Mouse (Mus musculus) forebrain, embryonic 13.5 days (tissue): ENCODE measurements at regions not wholly inside any gene's neighbourhood (a gene's known extent, or its start where the extent isn't known, plus 50 kb on each side); places are given as distances from the start of the nearest gene placed in this dataset.

Experiments
- ATAC-seq: fragments of 200-750 bp; cut with Nextera tagmentation; 2 replicates; pipeline ENCODE4 v1.8.0; 2017
- H3K27ac ChIP-seq: fragments of 300-500 bp; sonication (generic); 2 replicates; pipeline ENCODE4 v1.5.1; 2015; ENCODE audit warnings: inconsistent platforms, mild to moderate bottlenecking, moderate library complexity
- H3K27me3 ChIP-seq: fragments of 300-500 bp; sonication (generic); 2 replicates; pipeline ENCODE4 v1.6.1; 2015; ENCODE audit warnings: mild to moderate bottlenecking, inconsistent platforms
- H3K36me3 ChIP-seq: fragments of 300-500 bp; sonication (generic); 2 replicates; pipeline ENCODE4 v1.6.1; 2015; ENCODE audit warnings: mild to moderate bottlenecking, inconsistent platforms; ENCODE audit not compliant: poor library complexity, severe bottlenecking
- H3K4me1 ChIP-seq: fragments of 300-500 bp; sonication (generic); 2 replicates; pipeline ENCODE4 v1.6.1; 2015; ENCODE audit warnings: inconsistent platforms
- H3K4me2 ChIP-seq: fragments of 300-500 bp; sonication (generic); 2 replicates; pipeline ENCODE4 v1.6.1; 2015; ENCODE audit warnings: inconsistent platforms, mild to moderate bottlenecking, moderate library complexity
- H3K4me3 ChIP-seq: fragments of 300-500 bp; sonication (generic); 2 replicates; pipeline ENCODE4 v1.5.1; 2015; ENCODE audit warnings: mild to moderate bottlenecking, inconsistent platforms
- H3K9ac ChIP-seq: fragments of 300-500 bp; sonication (generic); 2 replicates; pipeline ENCODE4 v1.6.1; 2015; ENCODE audit warnings: mild to moderate bottlenecking, inconsistent platforms
- H3K9me3 ChIP-seq: fragments of 300-500 bp; sonication (generic); replicated peaks from 2 replicates; pipeline ENCODE4 v1.6.1; 2016; ENCODE audit warnings: inconsistent platforms
- WGBS: fragments of 180-500 bp; shearing (Covaris S2); methylation state at CpG from one replicate; pipeline ENCODE4 v1.1.7; 2015; 5-methylcytosine and 5-hydroxymethylcytosine counted together

DNA sequence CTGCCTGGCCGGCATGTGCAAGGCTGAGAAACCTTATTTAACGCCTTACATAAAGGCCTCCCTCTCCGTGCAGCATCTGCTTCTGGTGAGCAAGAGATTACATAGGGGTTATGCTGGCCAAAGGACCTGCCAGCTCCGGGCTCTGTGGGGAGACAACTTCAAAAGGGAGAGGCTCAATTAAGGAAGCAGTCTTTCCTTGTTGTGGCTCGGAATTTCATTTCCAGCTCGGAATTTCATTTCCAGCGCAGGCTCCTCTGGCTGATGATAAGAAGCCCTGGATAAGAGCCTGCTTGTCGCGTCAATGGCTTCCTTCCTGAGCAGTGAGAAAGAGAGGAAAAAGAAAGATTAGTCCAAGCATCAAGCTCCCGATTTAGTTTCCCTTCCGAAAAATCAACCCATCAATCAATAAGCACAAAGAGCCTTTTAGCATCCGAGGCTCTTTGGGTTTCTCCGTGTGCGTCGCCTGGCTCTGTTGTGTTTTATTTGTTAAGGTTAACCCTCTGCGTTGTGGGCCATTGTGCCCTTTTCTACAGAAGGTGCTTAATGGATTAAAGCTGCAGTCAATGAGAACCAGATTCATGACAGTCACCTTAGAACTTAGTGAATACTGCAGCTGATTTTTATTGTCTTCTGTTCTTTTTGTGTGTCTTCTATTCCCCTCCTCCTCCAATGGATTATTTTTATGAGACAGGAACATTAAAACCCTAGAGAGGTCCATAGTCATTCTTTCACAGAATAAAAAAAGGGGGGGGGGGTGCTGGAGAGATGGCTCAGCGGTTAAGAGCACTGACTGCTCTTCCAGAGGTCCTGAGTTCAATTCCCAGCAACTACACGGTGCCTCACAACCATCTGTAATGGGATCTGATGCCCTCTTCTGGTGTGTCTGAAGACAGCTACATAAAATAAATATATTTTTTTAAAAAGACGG is 218.3 kb downstream of the Myo1b start:
- Histone ChIP-seq H3K9ac (peak overlapping the region; percentile 5; the same call in 1 of the 2 replicates), H3K4me3 (0 out of 2 replicates have a peak overlapping the region, but pooled peaks have one; percentile 13), H3K4me2 (peak overlapping the region; percentile 46), H3K27ac (peak overlapping the region; percentile 83), H3K9me3 (no peaks in the 10 kb centered on the region), H3K27me3 (no peaks in the 10 kb centered on the region), H3K4me1 (peaks cover 13% of the 10 kb centered on the region), H3K36me3 (no peaks in the 10 kb centered on the region)
- 4% methylated on average over 19 of the region's 19 CpGs for WGBS
- ATAC-seq, result peak; percentile 84

DNA sequence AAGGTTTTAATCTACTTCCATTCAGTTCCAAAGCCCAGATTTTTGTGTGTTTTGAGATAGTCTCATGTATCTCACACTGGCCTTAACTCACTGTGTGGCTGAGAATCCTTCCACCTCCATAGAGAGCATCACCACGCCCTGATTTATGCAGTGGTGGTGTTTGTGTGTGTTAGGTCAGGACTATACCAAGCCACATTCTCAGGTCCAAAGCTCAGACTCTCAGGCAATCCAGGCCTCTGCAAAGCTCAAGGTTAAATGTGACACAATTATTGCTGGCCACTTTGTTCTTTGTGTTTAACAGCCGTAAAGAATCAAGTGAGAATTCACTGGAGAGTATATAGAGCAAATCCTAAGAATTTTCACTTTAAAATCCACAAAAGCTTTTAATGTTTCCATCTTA is 218.2 kb upstream of the Nabp1 start:
- Histone ChIP-seq H3K9ac (no peak overlapping the region), H3K36me3 (no peaks in the 10 kb centered on the region), H3K27ac (peak overlapping the region; percentile 83), H3K9me3 (no peaks in the 10 kb centered on the region), H3K4me1 (peaks cover 13% of the 10 kb centered on the region), H3K4me2 (no peak overlapping the region), H3K27me3 (no peaks in the 10 kb centered on the region), H3K4me3 (no peak overlapping the region)
- 46% methylated on average over 2 of the region's 2 CpGs for WGBS
- ATAC-seq, result 0 out of 2 replicates have a peak, but pooled peaks have one; percentile 10

DNA sequence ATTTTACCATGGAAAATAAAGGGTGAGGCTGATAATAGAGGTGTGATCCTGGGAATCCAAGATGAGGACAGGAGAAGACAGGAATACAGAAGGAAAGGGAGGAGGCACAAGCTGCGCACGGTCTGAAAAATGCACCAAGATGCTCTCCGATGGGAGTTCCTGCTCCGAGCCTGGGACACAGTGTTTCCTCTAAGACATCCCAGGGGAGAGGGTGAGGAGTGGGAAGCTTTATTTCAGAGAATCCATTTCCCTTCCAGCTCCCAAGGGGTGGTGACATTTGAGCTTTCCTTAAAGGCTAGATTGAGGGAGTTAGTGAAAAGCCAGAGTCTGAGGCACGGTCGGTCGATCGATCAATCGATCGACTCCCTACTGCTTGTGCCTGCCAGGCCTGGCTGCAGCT is 212.7 kb upstream of the Nabp1 start:
- WGBS, result 91% methylated on average over 10 of the region's 10 CpGs
- Histone ChIP-seq H3K27me3 (no peaks in the 10 kb centered on the region), H3K4me2 (no peak overlapping the region), H3K4me1 (peaks cover 10% of the 10 kb centered on the region), H3K9ac (no peak overlapping the region), H3K9me3 (no peaks in the 10 kb centered on the region), H3K27ac (no peak overlapping the region), H3K4me3 (no peak overlapping the region), H3K36me3 (no peaks in the 10 kb centered on the region)
- no peak for ATAC-seq

DNA sequence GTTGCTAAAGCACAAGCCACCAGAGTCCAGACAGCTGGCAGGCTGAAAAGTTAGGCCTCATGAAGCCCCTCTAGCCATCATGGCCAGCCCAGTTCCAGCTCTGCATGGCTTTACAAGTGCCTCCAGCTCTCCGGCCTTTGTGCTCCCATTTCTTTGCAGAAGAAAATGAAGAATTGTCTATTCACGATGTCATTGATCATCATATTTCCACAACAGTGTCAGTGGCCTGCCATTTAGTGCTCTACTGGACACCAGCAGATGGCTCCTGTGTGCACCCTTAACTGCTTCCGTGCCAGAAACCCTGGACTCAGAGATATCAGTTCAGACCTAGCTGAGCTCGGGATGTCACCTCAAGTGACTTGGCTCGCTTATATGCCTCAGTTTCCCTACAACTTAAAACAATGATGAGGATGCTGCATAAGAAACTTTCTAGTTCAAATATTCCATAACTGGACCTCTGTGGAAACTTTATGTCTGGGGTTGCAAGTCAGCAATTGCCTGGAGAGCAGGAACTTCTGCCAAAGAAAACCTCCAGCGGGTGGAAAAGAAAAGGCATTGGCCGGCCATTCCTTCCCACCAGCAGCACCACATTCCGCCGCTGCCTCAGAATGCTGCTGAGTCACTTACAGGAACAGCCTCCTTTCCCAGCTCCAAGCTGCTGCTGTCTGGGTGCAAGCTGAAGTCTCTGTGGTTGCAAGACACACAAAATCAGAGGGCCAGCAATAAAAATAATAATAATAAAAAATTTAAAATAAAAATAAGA is 211.4 kb upstream of the Nabp1 start:
- no peaks in the 10 kb centered on the region for H3K27me3 ChIP-seq
- H3K9me3 ChIP-seq, result no peaks in the 10 kb centered on the region
- H3K4me1 ChIP-seq, result peaks cover 10% of the 10 kb centered on the region
- no peak overlapping the region for H3K4me3 ChIP-seq
- no peak overlapping the region for H3K9ac ChIP-seq
- no peak overlapping the region for H3K27ac ChIP-seq
- WGBS, result 78% methylated on average over 9 of the region's 9 CpGs
- H3K36me3 ChIP-seq, result no peaks in the 10 kb centered on the region
- no peak for ATAC-seq
- H3K4me2 ChIP-seq, result no peak overlapping the region

DNA sequence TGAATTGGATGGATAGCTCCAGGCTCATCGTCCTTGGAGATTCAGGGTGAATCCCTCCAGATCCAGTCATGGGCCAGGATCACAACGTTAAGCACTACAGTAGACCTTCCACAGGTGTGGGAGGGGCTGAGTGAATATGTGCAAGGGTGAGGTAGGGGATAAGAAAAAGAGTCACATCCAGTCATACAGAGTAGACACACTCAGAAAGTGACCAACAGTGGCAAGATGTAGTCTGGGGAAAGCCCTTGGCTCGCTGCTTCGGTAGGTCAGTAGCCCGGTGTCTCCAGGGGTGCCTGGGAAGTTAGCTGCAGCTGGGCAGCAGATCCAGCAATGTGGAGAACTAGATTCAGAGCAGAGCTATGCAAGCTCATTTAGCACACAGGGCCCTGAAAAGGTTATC is 210.7 kb upstream of the Nabp1 start:
- 77% methylated on average over 5 of the region's 5 CpGs for WGBS
- H3K9ac ChIP-seq, result no peak overlapping the region
- H3K27ac ChIP-seq, result no peak overlapping the region
- no peak overlapping the region for H3K4me3 ChIP-seq
- H3K27me3 ChIP-seq, result no peaks in the 10 kb centered on the region
- no peak overlapping the region for H3K4me2 ChIP-seq
- H3K9me3 ChIP-seq, result no peaks in the 10 kb centered on the region
- no peaks in the 10 kb centered on the region for H3K36me3 ChIP-seq
- ATAC-seq, result no peak
- H3K4me1 ChIP-seq, result peaks cover 10% of the 10 kb centered on the region

DNA sequence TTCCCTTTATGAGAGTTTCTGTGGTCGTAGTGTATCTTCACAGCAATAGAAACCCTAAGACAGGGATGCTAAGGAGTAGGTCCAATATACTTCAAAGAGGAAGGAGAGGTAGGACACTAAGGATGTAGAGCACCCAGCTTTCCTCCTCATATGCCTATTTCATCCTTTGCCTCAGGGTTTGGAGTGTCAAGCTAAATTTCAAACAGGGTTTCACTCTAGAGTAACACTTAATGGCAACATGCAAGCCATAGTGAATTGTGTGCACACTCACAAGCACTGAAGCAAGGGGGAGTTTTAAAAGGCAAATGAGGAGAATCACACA is 210.0 kb upstream of the Nabp1 start:
- WGBS, result 7% methylated on average over 1 of the region's 1 CpGs
- Histone ChIP-seq H3K4me3 (no peak overlapping the region), H3K9ac (no peak overlapping the region), H3K4me2 (peak overlapping the region; percentile 8; the same call in 1 of the 2 replicates), H3K4me1 (peaks cover 10% of the 10 kb centered on the region), H3K27me3 (no peaks in the 10 kb centered on the region), H3K27ac (peak overlapping the region; percentile 48; the same call in 1 of the 2 replicates), H3K36me3 (no peaks in the 10 kb centered on the region), H3K9me3 (no peaks in the 10 kb centered on the region)
- ATAC-seq, result peak; percentile 34; the same call in 1 of the 2 replicates

DNA sequence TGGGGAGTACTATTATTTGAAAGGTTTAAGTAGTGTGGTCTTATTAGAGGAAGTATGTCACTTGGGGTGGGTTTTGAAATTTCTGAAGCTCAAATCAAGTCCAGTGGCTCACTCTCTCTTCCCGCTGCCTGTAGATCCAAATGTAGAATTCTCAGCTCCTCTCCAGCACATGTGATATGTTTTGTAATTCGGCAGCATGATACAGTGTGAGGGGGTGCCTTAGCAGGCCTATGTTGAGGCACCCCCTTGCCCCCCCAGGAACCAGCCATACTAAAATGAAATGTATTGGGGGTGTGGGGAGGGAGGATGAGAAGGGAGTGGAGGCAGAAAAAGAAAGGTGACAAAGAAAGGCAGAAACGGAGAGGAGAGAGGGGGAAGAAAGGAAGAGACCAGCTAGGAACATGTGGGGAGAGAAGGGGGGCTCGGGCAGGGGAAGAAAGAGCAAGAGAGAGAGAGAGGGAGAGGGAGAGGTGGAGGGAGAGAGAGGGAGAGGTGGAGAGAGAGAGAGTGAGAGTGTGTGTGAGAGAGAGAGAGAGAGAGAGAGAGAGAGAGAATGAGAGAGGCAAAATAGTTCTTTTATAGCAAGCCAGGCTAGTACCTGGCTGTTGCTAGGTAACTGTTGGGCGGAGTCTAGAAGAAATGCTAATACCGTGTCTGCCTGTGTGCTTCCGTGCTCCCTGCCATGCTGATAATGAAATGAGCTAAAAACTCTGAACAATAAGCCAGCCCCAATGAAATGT is 209.4 kb upstream of the Nabp1 start:
- Histone ChIP-seq H3K27me3 (no peaks in the 10 kb centered on the region), H3K9me3 (no peaks in the 10 kb centered on the region), H3K4me2 (peak overlapping the region; percentile 8; the same call in 1 of the 2 replicates), H3K9ac (no peak overlapping the region), H3K4me3 (no peak overlapping the region), H3K36me3 (no peaks in the 10 kb centered on the region), H3K27ac (peak overlapping the region; percentile 48; the same call in 1 of the 2 replicates), H3K4me1 (peaks cover 10% of the 10 kb centered on the region)
- peak; percentile 91 for ATAC-seq
- 29% methylated on average over 7 of the region's 7 CpGs for whole genome bisulfite sequencing

DNA sequence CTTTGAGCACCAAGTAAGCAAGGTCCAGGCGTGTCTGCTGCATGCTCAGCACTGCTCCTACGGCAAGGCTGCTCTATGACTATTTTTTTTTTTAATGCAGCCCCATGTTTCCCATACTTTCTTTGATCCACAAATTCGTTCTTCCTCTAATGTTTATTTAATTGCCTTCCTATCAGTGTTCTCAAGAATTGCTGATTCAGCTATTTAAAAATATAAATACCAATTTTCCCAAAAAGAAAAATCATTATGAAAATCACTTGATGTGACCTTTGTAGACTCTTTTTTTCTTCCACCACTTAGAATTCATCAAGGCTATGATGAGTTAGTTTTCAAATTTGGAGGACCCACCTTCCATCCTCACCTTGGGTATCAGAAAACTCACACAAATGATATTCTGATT is 208.5 kb upstream of the Nabp1 start:
- Histone ChIP-seq H3K27me3 (no peaks in the 10 kb centered on the region), H3K27ac (no peak overlapping the region), H3K4me2 (no peak overlapping the region), H3K36me3 (no peaks in the 10 kb centered on the region), H3K4me3 (no peak overlapping the region), H3K9me3 (no peaks in the 10 kb centered on the region), H3K9ac (no peak overlapping the region), H3K4me1 (peaks cover 10% of the 10 kb centered on the region)
- WGBS, result 86% methylated on average over 3 of the region's 3 CpGs
- no peak for ATAC-seq

DNA sequence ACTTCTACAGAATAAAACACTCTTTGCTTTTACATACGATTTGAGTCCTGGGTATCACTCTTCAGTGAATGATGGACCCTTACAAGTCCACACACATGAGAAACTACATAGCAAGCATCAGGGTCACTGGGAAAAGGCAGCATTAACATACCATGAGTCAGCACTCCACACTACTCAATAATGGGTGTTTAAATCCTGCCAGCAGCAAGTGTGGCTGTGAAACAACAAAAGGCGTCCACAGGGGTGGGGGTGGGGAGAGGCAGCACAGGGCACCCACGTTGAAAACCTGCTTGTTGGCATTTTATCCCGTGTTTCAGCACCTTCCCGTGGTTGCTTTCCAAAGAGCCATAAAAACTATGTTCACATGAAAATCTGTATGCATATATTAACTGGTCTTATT is 204.0 kb upstream of the Nabp1 start:
- no peaks in the 10 kb centered on the region for H3K27me3 ChIP-seq
- H3K9me3 ChIP-seq, result no peaks in the 10 kb centered on the region
- no peaks in the 10 kb centered on the region for H3K36me3 ChIP-seq
- no peak overlapping the region for H3K27ac ChIP-seq
- H3K4me3 ChIP-seq, result no peak overlapping the region
- H3K9ac ChIP-seq, result no peak overlapping the region
- no peaks in the 10 kb centered on the region; the same call in 1 of the 2 replicates for H3K4me1 ChIP-seq
- no peak overlapping the region for H3K4me2 ChIP-seq
- ATAC-seq, result no peak
- 81% methylated on average over 5 of the region's 5 CpGs for WGBS

DNA sequence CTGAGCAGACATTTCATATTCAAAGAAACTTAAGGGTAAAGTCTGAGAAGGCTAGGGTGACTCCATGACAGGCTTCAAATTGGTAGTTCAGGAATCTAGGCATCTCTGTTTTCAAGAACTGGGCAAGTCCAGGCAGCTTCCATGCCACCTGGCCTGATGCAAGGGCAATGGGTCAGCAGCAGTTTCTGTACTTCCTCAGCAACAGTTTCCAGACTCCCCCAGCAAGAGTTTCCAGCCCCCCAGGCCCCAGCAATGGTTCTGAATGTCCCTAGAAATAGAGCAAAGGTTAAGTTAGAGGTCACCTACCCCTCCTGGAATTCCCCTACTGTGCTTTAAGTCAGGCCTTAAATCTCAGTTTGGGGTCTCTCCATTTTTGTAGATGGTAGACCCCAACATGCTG is 203.6 kb upstream of the Nabp1 start:
- Histone ChIP-seq H3K9me3 (no peaks in the 10 kb centered on the region), H3K9ac (no peak overlapping the region), H3K27me3 (no peaks in the 10 kb centered on the region), H3K27ac (no peak overlapping the region), H3K4me3 (no peak overlapping the region), H3K36me3 (no peaks in the 10 kb centered on the region), H3K4me2 (no peak overlapping the region), H3K4me1 (no peaks in the 10 kb centered on the region)
- ATAC-seq, result no peak

DNA sequence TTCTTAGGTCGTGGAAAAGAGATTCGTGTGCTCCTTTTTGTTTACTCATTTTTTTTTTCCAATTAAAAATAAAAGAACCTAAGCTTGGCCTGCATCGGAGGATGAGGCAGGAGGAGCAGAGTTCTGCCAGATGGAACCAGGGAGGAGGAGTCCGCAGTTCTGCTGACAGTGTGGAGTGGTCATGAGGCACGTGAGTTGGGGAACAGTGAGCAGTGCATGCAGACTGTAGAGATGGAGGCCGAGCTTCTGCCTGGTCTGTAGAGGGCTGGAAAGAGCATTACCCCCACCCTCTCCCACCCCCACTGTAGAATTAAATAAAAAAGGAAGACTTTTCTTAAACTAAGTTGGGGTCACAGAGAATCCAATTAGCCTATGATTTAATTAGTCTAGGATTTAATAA is 202.5 kb upstream of the Nabp1 start:
- H3K9me3 ChIP-seq, result no peaks in the 10 kb centered on the region
- H3K27ac ChIP-seq, result no peak overlapping the region
- no peak overlapping the region for H3K4me2 ChIP-seq
- H3K9ac ChIP-seq, result no peak overlapping the region
- H3K4me1 ChIP-seq, result no peaks in the 10 kb centered on the region
- H3K36me3 ChIP-seq, result no peaks in the 10 kb centered on the region
- H3K27me3 ChIP-seq, result no peaks in the 10 kb centered on the region
- H3K4me3 ChIP-seq, result no peak overlapping the region
- ATAC-seq, result 0 out of 2 replicates have a peak, but pooled peaks have one; percentile 38
- 77% methylated on average over 6 of the region's 6 CpGs for WGBS
